Mouse (Mus musculus): Measurements from ENCODE around the gene Rnf220. TPM values are rescaled to one million over a fixed set of nuclear protein-coding genes. Genes with fewer than 3 reads are reported as not detected.

The Rnf220 gene
- total and polyA plus RNA-seq, 2 experiments from 2014 or later = 25.6 to 62.3 TPM

DNA sequence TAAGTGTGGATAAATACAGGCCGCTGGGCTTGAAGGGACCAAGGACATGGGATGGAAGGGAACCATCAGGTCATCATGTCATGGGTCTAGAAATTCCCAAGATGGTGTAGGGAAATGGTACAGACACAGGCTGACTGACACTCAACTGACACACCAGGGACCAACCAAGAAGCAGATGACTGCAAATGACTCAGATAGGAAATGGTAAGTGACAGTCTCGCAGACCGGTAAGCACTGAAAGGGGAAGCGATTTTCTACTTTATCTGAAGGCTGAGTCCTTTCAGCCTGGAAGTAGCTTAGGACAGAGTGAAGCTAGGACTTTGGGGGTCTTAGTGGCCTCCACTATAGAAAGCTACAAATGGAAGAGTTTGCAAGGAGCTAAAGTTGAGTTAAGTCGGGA lies 155.6 kb downstream of the Rnf220 start:
- Histone ChIP-seq H3K27me3 (ENCODE audit: control insufficient read depth, insufficient read depth, low read length) (no peaks in the 10 kb centered on the region), H3K36me3 (replicated peaks; ENCODE audit: control insufficient read depth, insufficient read depth, low read length) (no peaks in the 10 kb centered on the region), H3K9ac (replicated peaks; ENCODE audit: low read depth, low read length) (no peak overlapping the region), H3K4me2 (ENCODE audit: low read depth, low read length) (no peak overlapping the region), H3K4me1 (ENCODE audit: control insufficient read depth, insufficient read depth) (no peaks in the 10 kb centered on the region), H3K9me3 (replicated peaks; ENCODE audit: control insufficient read depth, low read length) (no peaks in the 10 kb centered on the region), H3K4me3 (ENCODE audit: low read depth, low read length) (no peak overlapping the region), H3K27ac (ENCODE audit: low read depth) (no peak overlapping the region)
- DNase-seq (ENCODE audit: low spot score) (no peak), ATAC-seq (ENCODE audit: insufficient read depth, low read depth) (no peak)
- WGBS = 86% methylated on average over 5 of the region's 5 CpGs
- no peak for TF ChIP-seq CTCF (IDR thresholded peaks at IDR 0.05; ENCODE audit: low read depth)
- TF ChIP-seq EP300 (IDR thresholded peaks at IDR 0.05; ENCODE audit: low read depth) = no peak

GRCm38 (mm10) chr4:117339796-117340195 lies 157.1 kb downstream of the Rnf220 start:
- DNase-seq (ENCODE audit: low spot score) = no peak
- no peak overlapping the region for H3K27ac ChIP-seq (ENCODE audit: low read depth)
- no peak for TF ChIP-seq CTCF (IDR thresholded peaks at IDR 0.05; ENCODE audit: low read depth)
- TF ChIP-seq EP300 (IDR thresholded peaks at IDR 0.05; ENCODE audit: low read depth) = no peak
- no peaks in the 10 kb centered on the region for H3K9me3 ChIP-seq (replicated peaks; ENCODE audit: control insufficient read depth, low read length)
- no peak for ATAC-seq (ENCODE audit: insufficient read depth, low read depth)
- H3K27me3 ChIP-seq (ENCODE audit: control insufficient read depth, insufficient read depth, low read length) = no peaks in the 10 kb centered on the region
- H3K36me3 ChIP-seq (replicated peaks; ENCODE audit: control insufficient read depth, insufficient read depth, low read length) = no peaks in the 10 kb centered on the region
- H3K4me3 ChIP-seq (ENCODE audit: low read depth, low read length) = no peak overlapping the region
- no peak overlapping the region for H3K9ac ChIP-seq (replicated peaks; ENCODE audit: low read depth, low read length)
- H3K4me2 ChIP-seq (ENCODE audit: low read depth, low read length) = no peak overlapping the region
- H3K4me1 ChIP-seq (ENCODE audit: control insufficient read depth, insufficient read depth) = no peaks in the 10 kb centered on the region

DNA sequence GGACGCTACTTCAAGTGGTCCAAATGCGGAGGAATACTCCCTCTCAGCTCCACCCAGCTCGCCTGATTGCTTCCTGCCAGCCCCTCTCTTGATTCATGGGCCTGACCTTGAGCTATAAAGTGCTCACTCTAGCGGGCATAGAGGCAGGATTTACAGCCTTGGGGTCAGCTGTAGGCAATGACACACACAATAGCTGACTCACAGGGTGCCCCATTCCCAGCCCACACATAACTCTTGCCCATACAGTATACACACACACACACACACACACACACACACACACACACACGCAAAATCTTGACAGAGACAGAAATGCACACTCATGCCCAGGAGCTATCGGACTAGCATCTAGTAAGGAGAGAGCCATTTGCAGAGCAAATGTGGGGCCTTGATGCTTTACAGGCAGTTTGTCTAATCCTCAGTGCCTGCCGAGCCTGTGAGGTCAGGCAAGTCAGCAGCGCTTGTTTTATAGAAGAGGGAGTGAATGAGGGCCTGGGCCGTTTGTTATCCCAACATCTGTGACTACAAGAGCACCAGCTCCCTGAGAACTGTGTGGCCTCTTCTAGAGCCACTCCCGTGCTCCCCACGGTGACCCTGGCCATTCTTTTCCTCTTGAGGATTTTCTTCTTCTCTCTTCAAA lies 165.9 kb downstream of the Rnf220 start:
- no peak for DNase-seq (ENCODE audit: low spot score)
- H3K4me1 ChIP-seq (ENCODE audit: control insufficient read depth, insufficient read depth) = no peaks in the 10 kb centered on the region
- no peak overlapping the region for H3K9ac ChIP-seq (replicated peaks; ENCODE audit: low read depth, low read length)
- no peaks in the 10 kb centered on the region for H3K9me3 ChIP-seq (replicated peaks; ENCODE audit: control insufficient read depth, low read length)
- H3K36me3 ChIP-seq (replicated peaks; ENCODE audit: control insufficient read depth, insufficient read depth, low read length) = no peaks in the 10 kb centered on the region
- H3K27ac ChIP-seq (ENCODE audit: low read depth) = no peak overlapping the region
- TF ChIP-seq CTCF (IDR thresholded peaks at IDR 0.05; ENCODE audit: low read depth) (no peak), EP300 (IDR thresholded peaks at IDR 0.05; ENCODE audit: low read depth) (no peak)
- no peak overlapping the region for H3K4me3 ChIP-seq (ENCODE audit: low read depth, low read length)
- 49% methylated on average over 11 of the region's 11 CpGs for WGBS
- ATAC-seq (ENCODE audit: insufficient read depth, low read depth) = no peak
- no peak overlapping the region for H3K4me2 ChIP-seq (ENCODE audit: low read depth, low read length)
- H3K27me3 ChIP-seq (ENCODE audit: control insufficient read depth, insufficient read depth, low read length) = no peaks in the 10 kb centered on the region

- no peak overlapping the region for H3K4me2 ChIP-seq (ENCODE audit: low read depth, low read length)
- H3K4me1 ChIP-seq (ENCODE audit: control insufficient read depth, insufficient read depth) = no peaks in the 10 kb centered on the region
- no peaks in the 10 kb centered on the region for H3K27me3 ChIP-seq (ENCODE audit: control insufficient read depth, insufficient read depth, low read length)
- WGBS = 88% methylated on average over 3 of the region's 3 CpGs
- H3K9ac ChIP-seq (replicated peaks; ENCODE audit: low read depth, low read length) = no peak overlapping the region
- ATAC-seq (ENCODE audit: insufficient read depth, low read depth) (no peak), DNase-seq (ENCODE audit: low spot score) (no peak)
- TF ChIP-seq CTCF (IDR thresholded peaks at IDR 0.05; ENCODE audit: low read depth) = no peak
- TF ChIP-seq EP300 (IDR thresholded peaks at IDR 0.05; ENCODE audit: low read depth) = no peak
- no peak overlapping the region for H3K4me3 ChIP-seq (ENCODE audit: low read depth, low read length)
- no peaks in the 10 kb centered on the region for H3K9me3 ChIP-seq (replicated peaks; ENCODE audit: control insufficient read depth, low read length)
- H3K36me3 ChIP-seq (replicated peaks; ENCODE audit: control insufficient read depth, insufficient read depth, low read length) = no peaks in the 10 kb centered on the region
- H3K27ac ChIP-seq (ENCODE audit: low read depth) = no peak overlapping the region
Observed at GRCm38 (mm10) chr4:117330132-117330531, 166.7 kb downstream of the Rnf220 start.

DNA sequence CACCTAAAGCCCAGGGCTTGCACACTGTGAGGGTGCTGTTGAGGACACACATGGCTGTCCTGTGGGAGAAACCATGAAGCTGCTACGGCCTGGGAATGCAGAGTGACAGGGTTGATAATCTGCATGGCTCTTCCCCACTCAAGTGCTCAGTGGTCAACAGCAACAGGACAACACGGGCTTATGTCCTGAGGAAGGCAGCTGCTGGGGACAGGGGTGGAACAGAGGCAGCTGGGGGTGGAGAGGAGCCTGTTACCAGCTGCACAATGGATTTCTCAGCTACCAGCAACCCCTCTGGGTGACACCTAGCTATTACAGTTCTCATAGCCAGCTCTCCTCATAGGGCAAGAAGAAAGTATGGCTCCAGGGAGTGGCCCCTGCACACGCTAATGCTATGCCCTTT lies 169.9 kb downstream of the Rnf220 start:
- Histone ChIP-seq H3K27ac (ENCODE audit: low read depth) (no peak overlapping the region), H3K4me1 (ENCODE audit: control insufficient read depth, insufficient read depth) (no peaks in the 10 kb centered on the region), H3K36me3 (replicated peaks; ENCODE audit: control insufficient read depth, insufficient read depth, low read length) (no peaks in the 10 kb centered on the region), H3K4me2 (ENCODE audit: low read depth, low read length) (no peak overlapping the region), H3K9ac (replicated peaks; ENCODE audit: low read depth, low read length) (no peak overlapping the region), H3K4me3 (ENCODE audit: low read depth, low read length) (no peak overlapping the region), H3K9me3 (replicated peaks; ENCODE audit: control insufficient read depth, low read length) (no peaks in the 10 kb centered on the region), H3K27me3 (ENCODE audit: control insufficient read depth, insufficient read depth, low read length) (peaks cover 4% of the 10 kb centered on the region; the same call in 1 of the 2 replicates)
- DNase-seq (ENCODE audit: low spot score) (no peak), ATAC-seq (ENCODE audit: insufficient read depth, low read depth) (no peak)
- 70% methylated on average over 3 of the region's 3 CpGs for WGBS
- TF ChIP-seq EP300 (IDR thresholded peaks at IDR 0.05; ENCODE audit: low read depth) (no peak), CTCF (IDR thresholded peaks at IDR 0.05; ENCODE audit: low read depth) (no peak)

GRCm38 (mm10) chr4:117325076-117325475 lies 171.8 kb downstream of the Rnf220 start:
- TF ChIP-seq CTCF (IDR thresholded peaks at IDR 0.05; ENCODE audit: low read depth) (no peak), EP300 (IDR thresholded peaks at IDR 0.05; ENCODE audit: low read depth) (no peak)
- Histone ChIP-seq H3K4me3 (ENCODE audit: low read depth, low read length) (no peak overlapping the region), H3K4me2 (ENCODE audit: low read depth, low read length) (no peak overlapping the region), H3K9me3 (replicated peaks; ENCODE audit: control insufficient read depth, low read length) (no peaks in the 10 kb centered on the region), H3K27ac (ENCODE audit: low read depth) (no peak overlapping the region), H3K36me3 (replicated peaks; ENCODE audit: control insufficient read depth, insufficient read depth, low read length) (no peaks in the 10 kb centered on the region), H3K27me3 (ENCODE audit: control insufficient read depth, insufficient read depth, low read length) (peaks cover 18% of the 10 kb centered on the region), H3K4me1 (ENCODE audit: control insufficient read depth, insufficient read depth) (no peaks in the 10 kb centered on the region), H3K9ac (replicated peaks; ENCODE audit: low read depth, low read length) (no peak overlapping the region)
- ATAC-seq (ENCODE audit: insufficient read depth, low read depth) (no peak), DNase-seq (ENCODE audit: low spot score) (no peak)
- WGBS = 94% methylated on average over 2 of the region's 2 CpGs
